Mouse (Mus musculus): ENCODE measurements around the gene Setd4. TPM values are rescaled to one million over a fixed set of nuclear protein-coding genes. Genes with fewer than 3 reads are reported as not detected.
A peak's percentile ranks its signal among the peaks of the same experiment; 100 is the strongest.

Setd4 gene
- polyA plus RNA-seq, 1 experiment from 2014 or later = 18.6 TPM

- H3K4me3 ChIP-seq = peak overlapping the region; percentile 17
- H3K36me3 ChIP-seq = no peaks in the 10 kb centered on the region
- peaks cover 24% of the 10 kb centered on the region for H3K27me3 ChIP-seq
- WGBS = 4% methylated on average over 12 of the region's 12 CpGs
- H3K9ac ChIP-seq = peak overlapping the region; percentile 50
- ATAC-seq (ENCODE audit: low FRiP score, low read depth) = no peak
- peaks cover 19% of the 10 kb centered on the region for H3K4me1 ChIP-seq
- H3K9me3 ChIP-seq = no peaks in the 10 kb centered on the region; the same call in 1 of the 2 replicates
- peak overlapping the region; percentile 53 for H3K4me2 ChIP-seq (replicated peaks)
- no peak overlapping the region for H3K27ac ChIP-seq
Observed at GRCm38 (mm10) chr16:93558499-93558898, 45.4 kb downstream of the Setd4 start.

GRCm38 (mm10) chr16:93557646-93558045 lies 46.2 kb downstream of the Setd4 start:
- Histone ChIP-seq H3K4me2 (replicated peaks) (no peak overlapping the region), H3K36me3 (no peaks in the 10 kb centered on the region), H3K4me3 (no peak overlapping the region), H3K27me3 (peaks cover 20% of the 10 kb centered on the region), H3K4me1 (peaks cover 25% of the 10 kb centered on the region), H3K9me3 (no peaks in the 10 kb centered on the region; the same call in 1 of the 2 replicates), H3K27ac (no peak overlapping the region), H3K9ac (no peak overlapping the region)
- ATAC-seq (ENCODE audit: low FRiP score, low read depth) = no peak
- WGBS = 70% methylated on average over 8 of the region's 8 CpGs

- H3K4me1 ChIP-seq = peaks cover 13% of the 10 kb centered on the region
- no peak for ATAC-seq (ENCODE audit: low FRiP score, low read depth)
- no peaks in the 10 kb centered on the region; the same call in 1 of the 2 replicates for H3K9me3 ChIP-seq
- H3K36me3 ChIP-seq = no peaks in the 10 kb centered on the region
- H3K27ac ChIP-seq = no peak overlapping the region
- peaks cover 26% of the 10 kb centered on the region for H3K27me3 ChIP-seq
- no peak overlapping the region for H3K4me2 ChIP-seq (replicated peaks)
- WGBS = 70% methylated on average over 12 of the region's 12 CpGs
- no peak overlapping the region for H3K9ac ChIP-seq
- H3K4me3 ChIP-seq = no peak overlapping the region
Observed at GRCm38 (mm10) chr16:93552686-93553513, 51.0 kb downstream of the Setd4 start.

GRCm38 (mm10) chr16:93549287-93549686 lies 54.6 kb downstream of the Setd4 start:
- no peak overlapping the region for H3K9ac ChIP-seq
- ATAC-seq (ENCODE audit: low FRiP score, low read depth) = no peak
- 44% methylated on average over 10 of the region's 10 CpGs for WGBS

GRCm38 (mm10) chr16:93548045-93548444 lies 55.8 kb downstream of the Setd4 start:
- Histone ChIP-seq H3K27ac (no peak overlapping the region), H3K4me1 (peaks cover 5% of the 10 kb centered on the region; the same call in 1 of the 2 replicates), H3K27me3 (peaks cover 24% of the 10 kb centered on the region), H3K36me3 (no peaks in the 10 kb centered on the region), H3K4me3 (no peak overlapping the region), H3K9me3 (no peaks in the 10 kb centered on the region), H3K9ac (no peak overlapping the region), H3K4me2 (replicated peaks) (no peak overlapping the region)
- ATAC-seq (ENCODE audit: low FRiP score, low read depth) = no peak
- 72% methylated on average over 2 of the region's 2 CpGs for WGBS

More at GRCm38 (mm10) chr16:93549287-93549686, 54.6 kb downstream of the Setd4 start:
- H3K27me3 ChIP-seq = peaks cover 24% of the 10 kb centered on the region
- H3K27ac ChIP-seq = no peak overlapping the region
- H3K9me3 ChIP-seq = no peaks in the 10 kb centered on the region
- H3K36me3 ChIP-seq = no peaks in the 10 kb centered on the region
- peaks cover 8% of the 10 kb centered on the region; the same call in 1 of the 2 replicates for H3K4me1 ChIP-seq
- H3K4me2 ChIP-seq (replicated peaks) = no peak overlapping the region
- no peak overlapping the region for H3K4me3 ChIP-seq

- H3K4me2 ChIP-seq (replicated peaks) = no peak overlapping the region
- no peak overlapping the region; the same call in 1 of the 2 replicates for H3K9ac ChIP-seq
- peaks cover 4% of the 10 kb centered on the region; the same call in 1 of the 2 replicates for H3K4me1 ChIP-seq
- H3K4me3 ChIP-seq = no peak overlapping the region
- no peak overlapping the region for H3K27ac ChIP-seq
- WGBS = 55% methylated on average over 3 of the region's 3 CpGs
- H3K9me3 ChIP-seq = no peaks in the 10 kb centered on the region
- no peak for ATAC-seq (ENCODE audit: low FRiP score, low read depth)
- no peaks in the 10 kb centered on the region for H3K36me3 ChIP-seq
- peaks cover 28% of the 10 kb centered on the region for H3K27me3 ChIP-seq
Observed at GRCm38 (mm10) chr16:93547122-93547521, 56.7 kb downstream of the Setd4 start.

GRCm38 (mm10) chr16:93546354-93546965 lies 57.4 kb downstream of the Setd4 start:
- WGBS = 61% methylated on average over 12 of the region's 12 CpGs
- Histone ChIP-seq H3K9ac (no peak overlapping the region), H3K9me3 (no peaks in the 10 kb centered on the region), H3K4me1 (peaks cover 6% of the 10 kb centered on the region; the same call in 1 of the 2 replicates), H3K27me3 (peaks cover 28% of the 10 kb centered on the region), H3K36me3 (no peaks in the 10 kb centered on the region), H3K4me3 (no peak overlapping the region), H3K4me2 (replicated peaks) (no peak overlapping the region), H3K27ac (no peak overlapping the region)
- ATAC-seq (ENCODE audit: low FRiP score, low read depth) = no peak

- 81% methylated on average over 4 of the region's 4 CpGs for WGBS
- Histone ChIP-seq H3K9ac (no peak overlapping the region), H3K4me2 (replicated peaks) (no peak overlapping the region), H3K27me3 (peaks cover 22% of the 10 kb centered on the region; the same call in 1 of the 2 replicates), H3K9me3 (no peaks in the 10 kb centered on the region), H3K4me1 (peaks cover 6% of the 10 kb centered on the region; the same call in 1 of the 2 replicates), H3K36me3 (no peaks in the 10 kb centered on the region), H3K27ac (no peak overlapping the region), H3K4me3 (no peak overlapping the region)
- ATAC-seq (ENCODE audit: low FRiP score, low read depth) = no peak
Observed at GRCm38 (mm10) chr16:93544931-93545330, 58.9 kb downstream of the Setd4 start.

GRCm38 (mm10) chr16:93543704-93544103 lies 60.2 kb downstream of the Setd4 start:
- H3K27ac ChIP-seq = no peak overlapping the region
- H3K4me2 ChIP-seq (replicated peaks) = no peak overlapping the region
- no peak overlapping the region for H3K9ac ChIP-seq
- H3K4me3 ChIP-seq = no peak overlapping the region
- ATAC-seq (ENCODE audit: low FRiP score, low read depth) = peak; percentile 66; the same call in 1 of the 2 replicates
- H3K9me3 ChIP-seq = no peaks in the 10 kb centered on the region
- WGBS = under 1% methylated on average over 8 of the region's 8 CpGs
- peaks cover 6% of the 10 kb centered on the region; the same call in 1 of the 2 replicates for H3K4me1 ChIP-seq
- no peaks in the 10 kb centered on the region for H3K36me3 ChIP-seq
- peaks cover 22% of the 10 kb centered on the region; the same call in 1 of the 2 replicates for H3K27me3 ChIP-seq

- no peak for ATAC-seq (ENCODE audit: low FRiP score, low read depth)
- Histone ChIP-seq H3K36me3 (no peaks in the 10 kb centered on the region), H3K4me1 (peaks cover 11% of the 10 kb centered on the region), H3K9ac (no peak overlapping the region), H3K27me3 (0 out of 2 replicates have a peak, but pooled peaks cover 9% of the 10 kb centered on the region), H3K4me2 (replicated peaks) (no peak overlapping the region), H3K27ac (no peak overlapping the region), H3K9me3 (no peaks in the 10 kb centered on the region), H3K4me3 (no peak overlapping the region)
- 81% methylated on average over 3 of the region's 3 CpGs for WGBS
Observed at GRCm38 (mm10) chr16:93539891-93540290, 64.0 kb downstream of the Setd4 start.

GRCm38 (mm10) chr16:93535151-93535853 lies 68.6 kb downstream of the Setd4 start:
- WGBS = 72% methylated on average over 6 of the region's 6 CpGs
- no peaks in the 10 kb centered on the region for H3K36me3 ChIP-seq
- no peaks in the 10 kb centered on the region for H3K9me3 ChIP-seq
- H3K4me3 ChIP-seq = no peak overlapping the region
- peaks cover 17% of the 10 kb centered on the region for H3K4me1 ChIP-seq
- no peak overlapping the region for H3K27ac ChIP-seq
- no peaks in the 10 kb centered on the region for H3K27me3 ChIP-seq
- H3K9ac ChIP-seq = no peak overlapping the region
- ATAC-seq (ENCODE audit: low FRiP score, low read depth) = no peak
- H3K4me2 ChIP-seq (replicated peaks) = no peak overlapping the region

Data from limb, embryonic 13.5 days (tissue).